Mouse (Mus musculus) embryonic facial prominence, embryonic 15.5 days (tissue): ENCODE data around the gene Gm11492. TPM values are rescaled to one million over a fixed set of nuclear protein-coding genes. Genes with fewer than 3 reads are reported as not detected.

ENCODE experiments used
- ATAC-seq: fragments of 200-750 bp; cut with Nextera tagmentation; 2 replicates; pipeline ENCODE4 v1.8.0; 2017; ENCODE audit warnings: low read depth, moderate TSS enrichment; ENCODE audit not compliant: insufficient number of reproducible peaks, low FRiP score, low TSS enrichment
- H3K27ac ChIP-seq: fragments of 300-500 bp; sonication (generic); replicated peaks from 2 replicates; pipeline ENCODE4 v1.5.1; 2015; ENCODE audit warnings: mild to moderate bottlenecking, inconsistent platforms
- H3K27me3 ChIP-seq: fragments of 300-500 bp; sonication (generic); 2 replicates; pipeline ENCODE4 v1.6.1; 2015; ENCODE audit warnings: inconsistent platforms
- H3K36me3 ChIP-seq: fragments of 300-500 bp; sonication (generic); 2 replicates; pipeline ENCODE4 v1.6.1; 2015; ENCODE audit warnings: mild to moderate bottlenecking, inconsistent platforms
- H3K4me1 ChIP-seq: fragments of 300-500 bp; sonication (generic); 2 replicates; pipeline ENCODE4 v1.6.1; 2015; ENCODE audit warnings: inconsistent platforms
- H3K4me2 ChIP-seq: fragments of 300-500 bp; sonication (generic); replicated peaks from 2 replicates; pipeline ENCODE4 v1.6.1; 2015; ENCODE audit warnings: mild to moderate bottlenecking, inconsistent platforms
- H3K4me3 ChIP-seq: fragments of 300-500 bp; sonication (generic); replicated peaks from 2 replicates; pipeline ENCODE4 v1.5.1; 2015; ENCODE audit warnings: mild to moderate bottlenecking, inconsistent platforms
- H3K9ac ChIP-seq: fragments of 300-500 bp; sonication (generic); 2 replicates; pipeline ENCODE4 v1.6.1; 2015; ENCODE audit warnings: inconsistent platforms
- H3K9me3 ChIP-seq: fragments of 300-500 bp; sonication (generic); replicated peaks from 2 replicates; pipeline ENCODE4 v1.6.1; 2016; ENCODE audit warnings: inconsistent platforms
- WGBS: fragments of 180-500 bp; shearing (Covaris S2); methylation state at CpG from one replicate; pipeline ENCODE4 v1.1.7; 2015; 5-methylcytosine and 5-hydroxymethylcytosine counted together
- polyA plus RNA-seq: library from polyadenylated mRNA; unstranded; fragments of >200 nt; fragmentation: Nextera tagmentation; extraction: Ambion mirVana; gene quantifications from 2 replicates; pipeline ENCODE4 v1.2.1, GENCODE M21; 2015

Gm11492 gene
- polyA plus RNA-seq, 1 experiment from 2014 or later = not detected

DNA sequence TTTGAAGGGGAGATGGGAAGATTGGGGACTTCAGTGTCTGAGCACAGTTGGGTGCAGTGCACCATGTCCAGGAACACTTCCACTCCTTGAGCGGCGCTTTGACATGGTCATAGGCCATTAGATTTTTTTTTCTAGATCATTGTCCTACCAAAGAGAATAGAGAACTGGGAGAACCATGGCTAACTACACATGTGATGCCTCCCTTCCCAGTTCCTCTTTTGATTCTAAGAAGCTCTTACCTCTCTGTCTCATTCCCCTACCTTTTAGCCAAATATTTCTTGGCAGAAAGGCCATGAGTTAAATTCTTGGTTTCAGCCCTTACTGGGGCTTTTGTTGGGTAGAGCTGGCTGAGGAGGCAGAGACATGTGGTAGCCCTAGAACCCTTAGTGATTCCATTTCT lies 37.1 kb downstream of the Gm11492 start:
- H3K4me1 ChIP-seq = no peaks in the 10 kb centered on the region
- no peak overlapping the region for H3K27ac ChIP-seq
- 93% methylated on average over 2 of the region's 2 CpGs for WGBS
- H3K36me3 ChIP-seq = peaks cover 98% of the 10 kb centered on the region
- H3K27me3 ChIP-seq = no peaks in the 10 kb centered on the region
- H3K4me3 ChIP-seq = no peak overlapping the region
- ATAC-seq = no peak
- no peak overlapping the region for H3K4me2 ChIP-seq
- no peaks in the 10 kb centered on the region for H3K9me3 ChIP-seq
- no peak overlapping the region for H3K9ac ChIP-seq

DNA sequence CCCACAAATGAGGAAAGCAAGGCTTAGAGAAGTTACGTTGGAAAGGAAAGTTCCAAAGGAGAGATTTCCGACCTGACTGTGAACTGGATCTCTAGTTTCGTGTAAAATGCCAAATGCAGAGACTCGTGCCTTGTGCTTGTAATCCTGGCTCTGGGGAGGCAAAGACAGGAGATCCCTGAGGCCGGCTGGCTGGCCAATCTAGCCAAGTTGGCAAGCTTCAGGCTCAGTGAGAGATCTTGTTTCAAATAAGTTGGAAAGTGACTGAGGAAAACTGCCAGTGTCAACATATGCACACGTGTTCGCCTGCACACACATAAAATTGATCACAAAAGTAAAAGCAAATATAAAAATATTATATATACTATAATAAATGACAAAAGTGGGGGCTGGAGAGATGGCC lies 42.8 kb downstream of the Gm11492 start:
- H3K9ac ChIP-seq = no peak overlapping the region
- H3K4me2 ChIP-seq = no peak overlapping the region
- no peak overlapping the region for H3K27ac ChIP-seq
- no peak for ATAC-seq
- 79% methylated on average over 7 of the region's 7 CpGs for WGBS
- H3K36me3 ChIP-seq = peaks cover 92% of the 10 kb centered on the region
- H3K4me1 ChIP-seq = no peaks in the 10 kb centered on the region
- H3K27me3 ChIP-seq = no peaks in the 10 kb centered on the region
- H3K4me3 ChIP-seq = no peak overlapping the region
- no peaks in the 10 kb centered on the region for H3K9me3 ChIP-seq

DNA sequence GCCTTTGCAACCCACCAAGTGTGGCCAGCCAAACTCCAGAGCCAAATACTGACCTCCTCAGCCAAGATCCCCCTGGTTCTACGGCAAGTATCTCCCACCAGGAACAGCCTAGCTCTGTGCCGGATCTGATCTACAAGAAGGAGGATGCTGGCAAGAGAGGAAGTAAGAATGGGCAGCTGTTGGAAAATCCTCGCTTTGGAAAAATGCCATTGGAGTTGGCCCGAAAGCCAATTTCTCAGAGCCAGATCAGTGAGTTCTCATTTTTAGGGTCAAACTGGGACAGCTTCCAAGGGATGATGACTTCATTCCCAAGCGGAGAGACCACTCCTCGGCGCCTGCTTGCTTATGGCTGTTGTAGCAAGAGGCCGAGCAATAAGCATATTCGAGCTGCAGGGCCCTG lies 45.1 kb downstream of the Gm11492 start:
- no peak for ATAC-seq
- Histone ChIP-seq H3K4me1 (no peaks in the 10 kb centered on the region), H3K27ac (no peak overlapping the region), H3K36me3 (peaks cover 90% of the 10 kb centered on the region), H3K9me3 (no peaks in the 10 kb centered on the region), H3K27me3 (no peaks in the 10 kb centered on the region), H3K9ac (no peak overlapping the region), H3K4me2 (no peak overlapping the region), H3K4me3 (no peak overlapping the region)
- WGBS = 86% methylated on average over 9 of the region's 9 CpGs

DNA sequence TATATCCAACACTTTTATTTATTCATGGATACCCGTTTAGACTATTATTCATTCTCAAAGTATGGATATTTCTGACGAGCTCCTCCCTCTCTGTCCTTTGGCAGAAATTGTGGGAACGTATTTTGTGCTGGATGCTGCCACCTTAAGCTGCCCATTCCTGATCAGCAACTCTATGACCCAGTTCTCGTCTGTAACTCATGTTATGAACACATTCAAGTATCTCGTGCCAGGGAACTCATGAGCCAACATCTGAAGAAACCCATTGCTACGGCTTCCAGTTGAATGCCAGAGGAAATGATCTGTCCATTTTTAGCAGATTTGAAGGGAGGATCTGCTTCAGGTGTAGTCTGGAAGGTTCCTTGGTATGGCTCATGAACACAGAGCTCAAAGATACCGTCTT lies 47.5 kb downstream of the Gm11492 start:
- Histone ChIP-seq H3K4me1 (no peaks in the 10 kb centered on the region), H3K27ac (no peak overlapping the region), H3K4me3 (no peak overlapping the region), H3K9ac (no peak overlapping the region), H3K4me2 (no peak overlapping the region), H3K27me3 (no peaks in the 10 kb centered on the region), H3K9me3 (no peaks in the 10 kb centered on the region), H3K36me3 (peaks cover 85% of the 10 kb centered on the region)
- no peak for ATAC-seq
- 87% methylated on average over 7 of the region's 7 CpGs for WGBS

DNA sequence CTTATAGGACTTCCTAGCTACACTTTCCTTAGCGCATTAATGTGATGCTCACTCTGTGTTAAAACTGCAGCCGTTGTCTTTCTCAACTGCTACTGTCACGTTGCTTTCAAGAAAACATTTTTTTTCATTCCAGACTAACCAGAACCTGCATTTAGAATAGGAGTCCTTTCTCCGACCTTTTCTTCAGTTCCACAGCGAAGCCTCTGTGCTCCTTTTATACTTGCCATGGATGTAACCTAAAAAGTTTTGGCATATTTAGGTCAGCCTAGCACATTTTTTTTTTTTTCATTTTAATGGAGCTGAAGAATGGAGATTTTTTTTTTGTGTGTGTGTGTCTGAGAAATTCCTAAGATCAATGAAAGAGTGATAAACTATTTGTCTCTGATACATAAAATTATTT lies 49.1 kb downstream of the Gm11492 start:
- Histone ChIP-seq H3K27me3 (no peaks in the 10 kb centered on the region), H3K4me2 (no peak overlapping the region), H3K9me3 (no peaks in the 10 kb centered on the region), H3K27ac (no peak overlapping the region), H3K36me3 (peaks cover 74% of the 10 kb centered on the region), H3K9ac (no peak overlapping the region), H3K4me1 (no peaks in the 10 kb centered on the region), H3K4me3 (no peak overlapping the region)
- ATAC-seq = no peak
- 92% methylated on average over 5 of the region's 5 CpGs for WGBS

DNA sequence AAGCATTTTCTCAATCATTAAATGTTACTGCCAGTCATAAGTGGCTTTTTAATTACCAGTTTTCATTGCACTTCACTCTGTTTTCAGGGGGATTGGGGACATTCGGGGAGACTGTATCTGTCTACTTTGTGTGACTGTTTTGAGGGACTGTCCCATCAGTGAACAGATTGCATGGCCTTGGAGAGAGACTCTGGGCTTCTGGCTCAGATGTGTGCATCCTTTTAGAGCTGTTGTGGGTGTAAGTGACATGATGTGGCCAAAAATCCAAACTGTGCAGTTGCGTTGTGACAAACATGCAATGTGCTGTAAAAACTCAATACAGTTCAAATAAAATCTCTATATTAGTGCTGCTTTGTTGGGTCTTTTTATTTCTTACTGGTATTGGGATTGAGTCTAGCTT lies 49.5 kb downstream of the Gm11492 start:
- H3K4me3 ChIP-seq = no peak overlapping the region
- no peaks in the 10 kb centered on the region for H3K27me3 ChIP-seq
- 95% methylated on average over 2 of the region's 2 CpGs for WGBS
- H3K9ac ChIP-seq = no peak overlapping the region
- ATAC-seq = no peak
- H3K36me3 ChIP-seq = peaks cover 70% of the 10 kb centered on the region
- no peak overlapping the region for H3K27ac ChIP-seq
- H3K4me2 ChIP-seq = no peak overlapping the region
- H3K4me1 ChIP-seq = no peaks in the 10 kb centered on the region
- no peaks in the 10 kb centered on the region for H3K9me3 ChIP-seq

DNA sequence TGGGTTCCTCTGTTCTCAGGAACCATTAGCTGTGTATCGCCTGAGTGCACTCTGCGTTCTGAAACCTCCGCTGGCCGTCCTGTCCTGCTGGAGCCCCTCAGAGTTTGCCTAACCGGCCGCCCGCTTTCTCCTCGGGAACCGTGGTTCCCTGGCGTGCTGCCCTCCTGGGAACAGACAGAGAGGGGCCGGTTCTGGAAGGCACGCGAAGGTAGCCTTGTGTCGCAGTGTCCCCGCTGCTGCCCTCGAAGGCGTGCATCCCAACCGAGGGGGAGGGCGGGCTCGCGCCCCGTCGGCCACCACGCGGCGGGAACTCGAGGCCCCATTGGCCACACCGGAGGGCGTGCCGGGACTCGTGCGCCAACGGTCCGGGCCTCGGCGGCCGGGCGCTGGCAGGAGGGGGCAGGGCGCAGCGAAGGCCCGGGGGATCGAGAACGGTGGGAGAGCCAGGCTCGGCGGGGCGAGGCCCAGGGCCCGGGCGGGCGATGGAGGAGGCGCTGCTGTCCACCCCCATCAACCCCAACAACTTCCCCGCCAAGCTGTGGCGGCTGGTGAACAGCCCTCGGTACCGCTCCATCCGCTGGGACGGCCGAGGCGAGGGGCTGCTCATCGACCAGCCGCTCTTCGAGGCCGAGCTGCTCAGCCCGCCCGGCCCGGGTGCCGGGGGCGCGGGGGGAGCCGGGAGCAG lies 50.5 kb downstream of the Gm11492 start, which contains the start of gene Hsf5:
Hsf5 (plus strand) TSS at position 375 of the 685 bp plus-strand sequence.
- Histone ChIP-seq H3K4me3 (no peak within 1 kb of the TSS), H3K9me3 (no peaks in the 10 kb centered on the region), H3K9ac (no peak within 1 kb of the TSS), H3K4me2 (no peak within 1 kb of the TSS), H3K4me1 (no peaks in the 10 kb centered on the region), H3K36me3 (peaks cover 61% of the 10 kb centered on the region), H3K27ac (no peak within 1 kb of the TSS), H3K27me3 (no peaks in the 10 kb centered on the region)
- 89% methylated on average over 62 of the region's 69 CpGs for whole genome bisulfite sequencing
- ATAC-seq = no peak; the same call in 1 of the 2 replicates

DNA sequence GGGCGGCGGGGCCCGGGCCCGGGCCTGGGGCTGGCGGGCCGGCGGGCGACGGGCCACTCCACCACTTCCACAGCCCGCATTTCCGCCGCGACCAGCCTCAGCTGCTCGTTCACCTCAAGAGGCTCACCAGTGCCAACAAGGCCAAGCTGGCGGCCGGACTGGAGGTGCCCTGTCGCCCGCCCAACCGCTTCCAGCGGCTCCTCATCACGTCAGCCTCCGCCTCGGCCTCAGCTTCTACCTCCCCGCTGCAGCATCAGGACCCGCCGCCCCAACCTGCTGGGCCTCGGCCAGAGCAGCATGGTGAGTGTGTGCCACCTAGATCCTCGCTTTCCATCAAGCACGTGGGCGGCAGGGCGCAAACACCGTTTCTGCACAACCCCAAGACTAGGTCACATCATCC lies 51.2 kb downstream of the Gm11492 start:
- H3K9me3 ChIP-seq = no peaks in the 10 kb centered on the region
- H3K27me3 ChIP-seq = no peaks in the 10 kb centered on the region
- no peaks in the 10 kb centered on the region for H3K4me1 ChIP-seq
- peaks cover 55% of the 10 kb centered on the region for H3K36me3 ChIP-seq
- no peak overlapping the region for H3K27ac ChIP-seq
- no peak overlapping the region for H3K4me3 ChIP-seq
- ATAC-seq = no peak
- H3K9ac ChIP-seq = no peak overlapping the region
- H3K4me2 ChIP-seq = no peak overlapping the region
- WGBS = 96% methylated on average over 32 of the region's 32 CpGs

Other genes starting within 250 kb of the Gm11492 start
- 3.9 and 4.7 TPM in 2 replicates for gene Ppm1e, start 207.6 kb upstream of the Gm11492 start, polyA plus RNA-seq
- 6.4 and 7.3 TPM in 2 replicates for gene Rad51c, start 161.7 kb upstream of the Gm11492 start, polyA plus RNA-seq
- 1.7 and 2.0 TPM in 2 replicates for gene Tex14, start 161.6 kb upstream of the Gm11492 start, polyA plus RNA-seq
- gene Sept4, start 2.2 kb downstream of the Gm11492 start, polyA plus RNA-seq = 33.0 and 37.9 TPM in 2 replicates
- gene Mtmr4, start 25.5 kb downstream of the Gm11492 start, polyA plus RNA-seq = 25.7 and 27.4 TPM in 2 replicates
- gene Hsf5, start 50.5 kb downstream of the Gm11492 start, polyA plus RNA-seq = 0.25 and 0.35 TPM in 2 replicates
- gene Rnf43, start 96.1 kb downstream of the Gm11492 start, polyA plus RNA-seq = 8.7 and 9.2 TPM in 2 replicates
- 158 and 165 TPM in 2 replicates for gene Supt4a, start 170.9 kb downstream of the Gm11492 start, polyA plus RNA-seq
- 4.0 and 5.9 TPM in 2 replicates for gene Tspoap1, start 193.9 kb downstream of the Gm11492 start, polyA plus RNA-seq
- 0.85 and 1.1 TPM in 2 replicates for gene Mpo, start 226.9 kb downstream of the Gm11492 start, polyA plus RNA-seq